29 mouse cellular contexts compared by ENCODE assay signal in genomic region chr4:104816519-104817232, GRCm38 (mm10). TPM values are rescaled to one million over a fixed set of nuclear protein-coding genes. Genes with fewer than 3 reads are reported as not detected.
"Had no signal": no experiment of that assay in that cellular context is flagged by ENCODE, and none has a peak within 500 bp of the region (broad histone marks: within the 10 kb centered on the region; RNA-seq: fewer than 3 reads in every experiment).

No protein-coding gene starts in this region.

- H3K36me3 ChIP-seq: limb, embryonic 12.5 days; limb, embryonic 15.5 days; midbrain, embryonic 10.5 days; midbrain, embryonic 13.5 days; neural tube, embryonic 13.5 days had no signal

- ATAC-seq: lung, postnatal 0 days; midbrain, embryonic 13.5 days; midbrain, embryonic 16.5 days had no signal

- H3K4me3 ChIP-seq: layer of hippocampus, adult 2 months; limb, embryonic 12.5 days; limb, embryonic 15.5 days; megakaryocyte, embryonic 14.5 days; midbrain, embryonic 10.5 days; midbrain, embryonic 13.5 days; myocyte; neural tube, embryonic 13.5 days had no signal

- H3K4me2 ChIP-seq: limb, embryonic 12.5 days; limb, embryonic 15.5 days; lung, embryonic 14.5 days; midbrain, embryonic 13.5 days; neural tube, embryonic 13.5 days had no signal

- H3K4me1 ChIP-seq: limb, embryonic 15.5 days; megakaryocyte, embryonic 14.5 days; neural tube, embryonic 13.5 days had no signal

- H3K27ac ChIP-seq: kidney, postnatal 0 days; layer of hippocampus, adult 2 months; limb, embryonic 12.5 days; limb, embryonic 15.5 days; midbrain, embryonic 10.5 days; midbrain, embryonic 13.5 days; neural tube, embryonic 13.5 days; stomach, postnatal 0 days had no signal

- H3K9me3 ChIP-seq: limb, embryonic 12.5 days; limb, embryonic 15.5 days; midbrain, embryonic 10.5 days; neural tube, embryonic 13.5 days had no signal

- H3K9ac ChIP-seq: limb, embryonic 12.5 days; limb, embryonic 15.5 days; lung, embryonic 14.5 days; midbrain, embryonic 13.5 days; neural tube, embryonic 13.5 days had no signal

- DNase-seq: kidney, adult 2 months; kidney, postnatal 25 days; layer of hippocampus, adult 9-11 months; lung, embryonic 14.5 days; right cerebral cortex, postnatal 4 days; thymus, adult 2 months; thymus, postnatal 14 days; thymus, postnatal 4 days had no signal

- H3K27me3 ChIP-seq: limb, embryonic 12.5 days; limb, embryonic 15.5 days; megakaryocyte, embryonic 14.5 days; midbrain, embryonic 13.5 days; neural tube, embryonic 13.5 days had no signal

RNA-seq across cellular contexts. Expression of gene Gm17662, which starts 40.5 kb away (rescaled TPM):
- total RNA-seq: layer of hippocampus, adult 2 months; layer of hippocampus, postnatal 25 days; left cerebral cortex, adult 18-20 months; left cerebral cortex, postnatal 36 days; monocyte, adult 5-6 weeks; neutrophil, adult 5-6 weeks had no signal
- polyA plus RNA-seq: intestine, embryonic 14.5 days; kidney, adult 2 months; kidney, embryonic 14.5 days; kidney, postnatal 0 days; large intestine, adult 2 months; limb, embryonic 12.5 days; limb, embryonic 15.5 days; lung, embryonic 14.5 days; lung, postnatal 0 days; midbrain, embryonic 10.5 days; midbrain, embryonic 13.5 days; midbrain, embryonic 16.5 days; myocyte; neural tube, embryonic 13.5 days; stomach, embryonic 14.5 days; stomach, postnatal 0 days; thymus, adult 2 months had no signal

RNA-seq across cellular contexts. Expression of gene C8b, which starts 50.6 kb away (rescaled TPM):
- total RNA-seq: left cerebral cortex, postnatal 36 days; monocyte, adult 5-6 weeks; neutrophil, adult 5-6 weeks had no signal
- polyA plus RNA-seq: intestine, embryonic 14.5 days; kidney, adult 2 months; kidney, embryonic 14.5 days; kidney, postnatal 0 days; limb, embryonic 12.5 days; limb, embryonic 15.5 days; lung, embryonic 14.5 days; lung, postnatal 0 days; midbrain, embryonic 13.5 days; midbrain, embryonic 16.5 days; myocyte; neural tube, embryonic 13.5 days; stomach, embryonic 14.5 days; thymus, adult 2 months had no signal

RNA-seq across cellular contexts. Expression of gene C8a, which starts 59.5 kb away (rescaled TPM):
- total RNA-seq: layer of hippocampus, adult 2 months; layer of hippocampus, postnatal 25 days; left cerebral cortex, adult 18-20 months; left cerebral cortex, postnatal 36 days; monocyte, adult 5-6 weeks; neutrophil, adult 5-6 weeks had no signal
- polyA plus RNA-seq: limb, embryonic 12.5 days; lung, embryonic 14.5 days; lung, postnatal 0 days; midbrain, embryonic 10.5 days; midbrain, embryonic 13.5 days; midbrain, embryonic 16.5 days; myocyte; neural tube, embryonic 13.5 days; stomach, embryonic 14.5 days; stomach, postnatal 0 days; thymus, adult 2 months had no signal
